Mouse (Mus musculus): ENCODE measurements around the gene Ppme1. TPM values are rescaled to one million over a fixed set of nuclear protein-coding genes. Genes with fewer than 3 reads are reported as not detected.
A peak's percentile ranks its signal among the peaks of the same experiment; 100 is the strongest.

Gene Ppme1
- 100 to 1,000 TPM; 120 to 123 TPM for total RNA-seq (2021)
- long read RNA-seq, transcript Ppme1-201 (14 exons, 2,772 nt): major isoform, 141 of 168 reads
- long read RNA-seq, partial matches to known transcripts: 1 of 168 reads
- long read RNA-seq, other reads (novel, unspliced or antisense): 26 of 168 reads

DNA sequence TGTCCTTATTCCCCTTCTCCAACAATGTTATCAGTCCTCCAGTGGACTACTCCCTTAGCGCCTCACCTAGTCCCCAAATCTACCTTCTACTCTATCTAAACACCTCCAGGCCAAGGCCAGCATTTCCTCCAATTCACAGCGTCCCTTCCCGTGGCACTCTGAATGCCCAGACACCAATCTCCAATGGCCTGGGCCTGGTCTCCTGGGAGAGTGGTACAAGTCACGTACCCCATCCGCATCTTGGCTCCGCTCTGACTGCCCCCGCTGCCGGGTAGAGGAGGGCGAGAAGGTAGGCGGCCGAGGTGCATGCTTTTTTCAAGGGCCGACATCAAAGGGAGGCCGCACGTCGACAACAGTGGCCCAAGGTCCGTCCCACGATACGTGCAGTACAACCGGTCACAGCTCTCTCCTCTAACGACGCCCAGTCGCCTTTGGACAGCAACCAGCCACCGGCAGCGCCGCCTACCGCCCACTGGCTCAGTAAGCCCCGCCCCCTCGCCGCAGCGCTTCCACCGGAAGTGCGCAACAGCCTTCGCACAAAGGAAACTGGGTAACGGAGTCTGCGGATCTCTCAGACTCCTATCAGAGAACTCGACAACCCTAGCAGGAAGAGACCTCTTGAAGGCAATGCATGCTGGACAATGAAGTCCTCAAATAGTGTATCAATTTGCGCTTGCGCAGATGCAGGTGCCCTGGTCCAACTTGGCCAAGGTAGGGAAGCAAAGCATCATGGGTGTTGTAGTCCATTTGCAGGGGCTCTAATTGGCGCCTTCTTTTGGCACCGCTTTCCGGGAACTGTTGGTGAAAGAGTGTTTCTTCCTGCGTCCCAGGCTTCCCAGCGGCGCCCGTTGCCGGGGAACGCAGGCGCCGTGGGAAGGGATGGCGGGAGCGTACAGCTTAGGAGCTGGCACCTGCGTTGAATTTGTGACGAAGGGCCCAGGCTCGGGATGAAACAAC is at the start of gene Ppme1, which contains the start of gene C2cd3:
TSS of gene Ppme1 (minus strand) at position 813 of the 957 bp plus-strand sequence.
TSS of gene C2cd3 (plus strand) at position 739 of the 957 bp plus-strand sequence.
- DNase-seq (ENCODE audit: low spot score in 2 of 2): peak; percentile 98 to 99

DNA sequence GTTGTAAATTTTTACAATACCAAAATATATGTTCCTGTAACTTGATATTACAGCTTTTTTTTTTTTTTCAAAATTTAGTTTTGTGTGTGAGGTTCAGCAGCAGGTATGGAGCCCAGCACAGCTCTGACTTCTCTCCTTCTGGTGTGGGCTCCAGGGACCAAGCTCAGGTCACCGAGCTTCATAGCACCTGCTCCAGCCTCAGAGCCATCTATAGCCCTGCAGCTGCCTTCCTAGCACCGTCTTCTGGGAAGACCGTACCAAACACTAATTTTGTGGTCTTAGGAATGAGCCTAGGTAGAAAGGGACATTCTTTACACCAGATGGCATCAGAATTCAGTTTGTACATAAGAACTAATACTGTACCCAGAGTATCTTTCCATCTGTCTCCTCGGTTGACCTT is 36.6 kb upstream of the Ppme1 start:
- no peak for DNase-seq (ENCODE audit: low spot score in 2 of 2)

DNA sequence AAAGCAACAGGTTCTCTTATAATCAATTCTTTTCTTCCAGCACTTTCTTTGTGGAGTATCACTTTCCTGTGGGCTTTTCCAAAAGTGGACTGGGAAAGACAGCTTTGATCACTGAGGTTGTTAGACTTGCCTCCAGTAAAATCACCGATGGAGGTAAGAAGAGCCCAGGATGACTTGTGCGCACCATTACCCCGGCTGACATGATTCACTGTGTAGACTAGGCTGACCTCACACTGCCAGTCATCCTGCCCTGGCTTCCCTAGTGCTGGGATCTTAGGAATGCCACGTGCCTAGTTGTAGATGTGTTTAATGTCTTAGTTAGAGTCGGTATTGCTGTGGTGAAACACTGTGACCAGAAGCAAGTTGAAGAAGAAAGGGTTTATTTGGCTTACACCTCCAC is 35.6 kb upstream of the Ppme1 start:
- DNase-seq (ENCODE audit: low spot score in 2 of 2): no peak

DNA sequence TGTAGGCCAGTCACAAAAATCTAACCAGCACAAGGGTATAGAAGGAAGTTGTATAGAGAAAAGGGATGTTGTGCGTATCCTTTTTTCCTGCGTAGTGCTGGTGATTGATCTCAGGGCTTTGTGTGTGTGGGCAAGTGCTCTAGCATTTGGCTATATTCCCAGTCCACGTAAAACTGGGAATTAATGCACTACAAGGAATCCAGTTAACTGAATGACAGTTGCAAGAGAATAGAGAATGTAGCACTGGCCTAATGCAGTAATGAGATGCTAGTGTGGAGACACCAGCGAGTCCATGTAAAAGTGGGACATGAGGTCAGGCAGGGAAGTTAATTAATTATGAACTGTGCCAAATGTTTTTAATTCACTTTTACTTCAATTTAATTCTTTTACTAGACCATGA is 30.6 kb upstream of the Ppme1 start:
- DNase-seq (ENCODE audit: low spot score in 2 of 2): no peak

DNA sequence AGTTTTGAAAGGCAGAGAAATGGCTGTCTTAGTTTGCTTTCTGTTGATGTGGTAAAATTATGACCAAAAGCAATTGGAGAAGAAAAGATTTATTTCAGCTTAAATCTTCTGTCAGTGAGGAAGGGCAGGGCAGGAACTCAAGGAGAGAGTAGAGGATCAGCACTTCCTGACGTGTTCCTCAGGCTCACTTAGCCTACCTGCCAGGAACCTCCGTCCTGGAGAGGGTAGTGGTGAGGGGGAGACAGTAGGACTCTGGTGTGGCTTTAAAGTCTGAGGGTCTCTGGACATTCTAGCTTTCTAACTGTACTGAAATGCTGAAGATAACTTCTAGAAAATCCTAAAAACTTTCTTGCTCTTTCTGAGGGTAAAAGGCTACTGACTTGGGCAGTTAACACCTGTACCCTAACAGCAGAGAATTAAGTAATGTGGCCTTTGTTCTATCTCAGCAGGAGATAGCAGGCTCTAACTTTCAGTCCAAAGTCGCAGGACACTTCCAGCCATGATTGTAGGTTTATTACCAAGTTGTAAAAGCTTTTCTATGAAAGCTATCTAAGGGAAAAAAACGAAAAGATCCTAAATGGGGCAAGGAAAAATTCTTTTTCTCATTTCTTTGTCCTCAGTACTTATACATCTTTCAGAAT is 28.9 kb upstream of the Ppme1 start:
- no peak for DNase-seq (ENCODE audit: low spot score in 2 of 2)

DNA sequence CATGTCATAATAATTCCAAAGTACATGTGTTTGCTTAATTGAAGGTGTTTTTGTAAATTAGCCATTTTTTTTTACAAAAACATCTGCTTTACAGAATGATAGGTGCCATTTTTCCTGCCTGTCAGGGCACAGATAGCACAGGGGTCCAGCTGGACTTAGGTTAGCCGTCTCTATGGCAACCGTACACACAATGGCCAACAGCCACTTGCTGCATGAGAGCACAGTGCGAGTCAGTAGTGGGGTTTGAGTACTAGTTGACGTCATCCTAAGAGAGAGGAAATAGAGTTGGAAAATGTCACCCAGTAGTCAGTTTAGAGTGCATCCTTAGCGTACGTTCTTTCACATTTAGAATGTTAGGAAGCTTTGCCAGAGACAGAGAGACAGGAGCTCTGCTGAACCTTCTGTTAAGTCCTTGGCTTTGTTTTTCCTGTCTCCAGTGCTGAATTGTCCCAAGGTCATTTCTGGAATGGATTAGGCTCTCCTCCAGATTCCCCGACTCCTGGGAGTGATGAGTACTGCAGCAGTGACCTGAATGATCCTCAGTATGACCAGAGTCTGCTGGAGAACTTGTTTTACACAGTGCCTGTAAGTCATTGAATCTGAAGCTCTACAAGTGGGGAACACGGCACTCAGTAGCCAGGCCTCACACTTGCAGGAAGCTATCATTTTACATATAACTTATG is 27.3 kb upstream of the Ppme1 start:
- no peak for DNase-seq (ENCODE audit: low spot score in 2 of 2)

DNA sequence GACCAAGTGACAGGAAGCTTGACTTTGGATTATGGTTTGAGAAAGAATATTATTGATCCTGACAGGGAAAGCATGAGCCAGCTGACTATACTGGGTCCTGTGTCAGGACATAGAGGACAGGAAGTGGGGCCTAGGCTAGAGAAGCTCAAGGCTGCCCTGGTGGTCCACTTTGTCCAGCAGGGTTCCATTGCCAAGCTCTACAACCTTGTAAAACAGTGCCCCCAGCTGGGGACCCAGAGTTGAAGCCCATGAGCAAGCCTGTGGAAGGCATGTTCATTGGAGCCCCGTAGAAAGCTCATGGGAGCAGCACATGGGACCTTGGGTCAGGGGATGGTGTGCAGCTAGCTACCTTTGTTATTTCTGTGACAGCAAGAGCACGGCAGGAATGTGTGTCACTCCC is 20.2 kb upstream of the Ppme1 start:
- peak; percentile 22 to 38 for DNase-seq (ENCODE audit: low spot score in 2 of 2)

DNA sequence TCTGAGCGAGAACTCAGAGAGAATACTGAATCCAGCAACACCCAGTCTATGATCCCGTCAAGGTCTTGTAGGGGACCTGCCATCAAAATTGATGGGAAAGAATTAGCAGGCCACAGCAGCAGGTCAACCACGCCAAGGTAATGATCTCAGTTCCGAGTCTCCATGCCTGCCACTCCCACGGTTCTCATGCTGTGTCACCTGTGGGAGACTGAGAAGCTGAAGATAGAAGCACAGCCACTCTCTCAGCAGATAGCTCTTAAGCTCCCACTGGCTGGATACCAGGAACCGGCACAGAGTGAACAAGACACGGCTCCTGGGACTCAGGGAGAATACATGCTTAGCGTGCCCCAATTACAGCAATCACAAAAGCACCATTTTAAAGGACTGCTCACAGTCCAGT is 18.1 kb upstream of the Ppme1 start:
- DNase-seq (ENCODE audit: low spot score in 2 of 2): no peak

DNA sequence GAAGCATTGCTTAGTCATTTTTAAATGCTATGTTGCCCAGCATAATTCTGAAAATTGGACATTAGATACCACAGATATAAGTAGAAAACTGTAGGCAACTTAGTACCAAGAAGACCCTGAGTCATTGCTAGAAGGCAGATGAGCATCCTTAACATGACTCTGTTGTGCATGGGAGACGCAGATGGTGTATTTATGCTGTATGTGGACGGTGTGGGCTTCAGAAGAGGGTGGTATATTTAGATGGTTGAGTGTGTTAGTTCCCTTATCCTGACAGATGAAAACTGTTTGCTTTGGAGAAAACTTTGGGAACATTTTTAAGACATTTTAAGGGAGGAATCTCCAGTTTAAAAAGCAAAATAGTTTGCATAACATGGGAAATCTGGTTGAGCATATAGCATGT is 16.1 kb upstream of the Ppme1 start:
- DNase-seq (ENCODE audit: low spot score in 2 of 2): no peak

DNA sequence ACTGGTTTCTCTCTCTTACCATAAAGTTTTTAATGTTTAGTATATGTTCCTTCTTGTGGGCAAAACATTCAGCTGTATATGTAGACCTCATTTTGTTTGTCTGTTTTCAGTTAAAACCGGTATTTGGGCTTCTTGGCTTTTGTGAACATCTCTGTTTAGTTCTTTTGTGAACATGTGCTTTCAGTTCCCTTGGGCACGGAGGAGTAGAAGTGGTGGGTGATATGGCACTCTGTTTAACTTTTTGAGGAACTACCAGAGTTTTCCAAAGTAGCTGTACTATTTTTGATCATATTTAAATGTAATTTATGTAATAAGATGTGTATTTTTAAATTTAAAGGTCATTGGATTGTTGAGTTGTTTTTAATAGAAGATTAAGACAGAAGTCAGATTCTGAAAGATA is 11.1 kb upstream of the Ppme1 start:
- DNase-seq (ENCODE audit: low spot score in 2 of 2): no peak

DNA sequence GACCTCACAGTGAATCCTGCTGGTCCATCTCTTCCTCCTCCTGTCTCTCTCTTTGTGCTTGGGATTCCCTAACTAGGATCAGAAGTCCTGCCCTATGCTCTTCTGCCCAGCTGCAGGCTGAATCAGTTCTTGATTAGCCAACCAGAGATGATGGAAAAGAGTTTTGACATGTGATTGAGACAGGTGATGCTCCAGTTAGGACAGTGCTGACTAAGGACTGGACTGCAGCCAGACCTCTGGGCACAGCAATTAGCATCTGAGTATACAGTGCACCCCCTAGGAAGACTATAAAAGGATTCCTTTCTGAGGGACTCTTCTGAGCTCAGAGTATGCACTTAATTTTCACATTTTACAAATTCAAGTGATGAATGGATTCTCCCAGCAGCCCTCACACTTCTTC is 9.1 kb upstream of the Ppme1 start:
- DNase-seq (ENCODE audit: low spot score in 2 of 2): no peak

DNA sequence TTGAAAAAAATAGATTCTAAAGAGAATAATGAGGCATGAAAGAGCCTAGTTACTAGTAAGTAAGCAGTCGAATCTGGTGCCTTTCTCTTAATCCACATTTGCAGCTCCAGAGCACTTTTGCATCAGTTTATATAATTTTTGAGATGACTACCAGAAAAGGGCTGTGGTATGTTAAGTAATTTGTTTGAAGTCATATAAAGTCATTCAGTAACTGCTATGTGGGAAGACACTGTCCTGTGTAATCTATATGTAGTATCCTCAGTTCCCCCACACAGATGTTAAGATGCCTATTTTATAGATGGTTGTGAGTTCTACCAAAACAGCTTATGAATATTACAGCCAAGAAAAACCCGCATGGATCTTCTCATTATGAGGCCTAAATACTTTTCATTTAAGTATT is 6.2 kb upstream of the Ppme1 start:
- no peak for DNase-seq (ENCODE audit: low spot score in 2 of 2)

DNA sequence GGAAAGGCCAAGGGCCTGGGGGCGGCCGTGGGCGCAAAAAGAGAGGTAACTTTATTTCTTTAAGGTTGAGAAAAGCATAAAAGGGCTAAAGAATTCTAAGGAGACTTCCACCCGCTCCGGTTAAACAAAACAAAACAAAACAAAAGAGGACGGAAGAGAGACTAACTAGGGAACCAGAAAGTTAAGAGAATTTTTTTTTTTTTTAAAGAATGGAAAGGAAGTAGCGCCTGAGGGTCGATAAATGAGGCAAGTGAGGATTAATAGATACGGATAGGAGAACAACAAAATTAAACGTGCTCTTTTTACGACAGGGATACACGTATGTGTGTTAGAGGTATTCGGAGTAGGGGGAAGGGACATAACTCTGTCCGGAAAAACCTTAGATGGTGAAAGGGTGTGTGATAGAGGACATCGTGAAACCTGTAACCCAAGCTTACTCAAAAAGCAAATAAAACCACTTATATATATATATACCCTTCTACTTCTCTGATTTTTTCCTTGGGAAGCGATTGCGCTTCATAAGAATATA is 409 bp upstream of the Ppme1 start:
- no peak for DNase-seq (ENCODE audit: low spot score in 2 of 2)

DNA sequence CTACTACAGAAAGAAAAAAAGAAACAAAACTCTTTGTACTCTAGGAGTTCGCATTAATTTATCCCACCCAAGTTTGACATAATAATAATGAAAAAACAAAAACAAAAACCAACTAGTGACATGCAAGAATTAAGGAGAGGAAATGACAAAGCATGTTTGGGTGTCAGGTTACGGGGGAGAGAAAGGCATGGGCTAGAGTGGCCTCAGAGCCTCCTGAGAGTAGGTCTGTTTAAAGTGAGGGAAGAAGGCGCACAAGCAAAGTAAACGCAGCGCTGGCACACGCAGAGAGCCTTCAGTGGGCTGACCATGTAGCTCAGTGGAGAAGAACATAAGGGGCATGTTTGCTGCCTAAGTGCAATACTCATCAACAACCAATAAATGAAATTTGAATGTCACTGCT is 7.2 kb downstream of the Ppme1 start:
- DNase-seq (ENCODE audit: low spot score in 2 of 2): no peak

DNA sequence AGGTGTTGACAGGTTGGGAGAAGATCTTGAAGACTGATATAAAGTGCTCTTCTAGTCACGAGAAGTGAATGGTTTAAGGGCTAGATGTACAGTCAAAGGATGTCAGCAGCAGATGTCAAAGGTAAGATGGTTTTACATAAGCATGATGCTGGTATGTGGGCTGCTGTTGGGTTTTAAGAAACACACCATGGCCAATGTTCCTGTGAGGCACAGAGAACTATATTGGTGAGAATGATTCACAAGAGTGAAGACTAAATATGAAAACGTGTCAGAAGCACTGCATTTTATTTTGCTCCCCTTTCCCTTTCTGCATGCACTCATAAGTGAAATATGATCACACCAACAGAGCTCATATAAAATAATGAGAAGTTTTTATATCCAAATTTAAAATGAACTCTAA is 8.9 kb downstream of the Ppme1 start:
- no peak for DNase-seq (ENCODE audit: low spot score in 2 of 2)

DNA sequence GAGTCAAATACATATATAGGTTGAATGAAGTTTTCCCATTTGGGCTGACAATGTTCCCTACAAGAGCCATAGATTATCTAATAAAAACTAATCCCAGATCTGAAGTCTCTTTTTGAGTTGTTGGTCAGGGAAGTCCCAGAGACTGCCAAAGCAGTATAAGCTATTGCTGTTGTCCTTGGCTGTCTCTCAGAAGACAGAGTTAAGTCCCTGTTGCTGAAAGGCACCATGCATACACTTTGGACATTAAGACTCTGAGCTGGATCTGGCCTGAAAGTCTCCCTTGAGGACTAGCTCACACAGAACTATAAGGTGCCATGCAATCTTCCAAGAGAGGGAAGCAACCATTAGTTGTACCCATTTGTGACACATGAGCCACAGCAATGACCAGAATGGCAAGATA is 14.3 kb downstream of the Ppme1 start:
- no peak for DNase-seq (ENCODE audit: low spot score in 2 of 2)

DNA sequence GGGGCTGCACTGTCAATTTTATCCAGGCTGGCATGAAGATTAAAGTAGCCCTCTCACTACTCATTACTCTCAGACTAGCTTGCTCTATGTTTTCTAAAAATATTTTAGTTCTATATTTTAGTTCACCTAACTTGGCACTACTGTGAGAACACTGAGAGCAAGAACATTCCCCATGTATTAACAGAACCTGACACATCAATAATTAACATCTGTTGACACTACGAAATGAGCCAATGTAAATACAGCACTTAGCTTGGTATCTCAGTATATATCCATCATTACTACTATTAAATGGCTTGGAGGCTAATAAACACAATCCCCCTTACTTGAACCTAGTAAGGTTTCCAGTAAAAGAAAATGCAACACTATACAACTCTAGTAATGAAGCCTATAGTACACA is 15.3 kb downstream of the Ppme1 start:
- no peak for DNase-seq (ENCODE audit: low spot score in 2 of 2)

DNA sequence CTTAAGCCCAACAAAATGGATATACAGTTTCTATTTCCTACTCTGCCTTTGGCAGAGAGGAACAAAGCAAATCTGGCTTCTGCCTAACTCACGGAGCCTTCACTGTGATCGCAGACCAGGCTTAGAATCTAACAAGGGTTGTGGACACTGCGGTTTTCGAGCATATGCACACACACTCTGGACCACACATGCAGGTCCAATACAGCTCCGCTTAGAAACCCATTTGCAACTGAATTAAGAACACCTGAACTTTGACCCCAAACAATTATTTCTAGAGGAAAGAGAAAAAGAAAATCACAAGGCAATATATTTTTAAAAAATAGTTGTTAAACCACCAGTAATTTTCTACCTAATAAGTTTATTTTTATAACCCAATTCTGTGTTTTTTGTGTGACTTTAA is 15.8 kb downstream of the Ppme1 start:
- DNase-seq (ENCODE audit: low spot score in 2 of 2): no peak

DNA sequence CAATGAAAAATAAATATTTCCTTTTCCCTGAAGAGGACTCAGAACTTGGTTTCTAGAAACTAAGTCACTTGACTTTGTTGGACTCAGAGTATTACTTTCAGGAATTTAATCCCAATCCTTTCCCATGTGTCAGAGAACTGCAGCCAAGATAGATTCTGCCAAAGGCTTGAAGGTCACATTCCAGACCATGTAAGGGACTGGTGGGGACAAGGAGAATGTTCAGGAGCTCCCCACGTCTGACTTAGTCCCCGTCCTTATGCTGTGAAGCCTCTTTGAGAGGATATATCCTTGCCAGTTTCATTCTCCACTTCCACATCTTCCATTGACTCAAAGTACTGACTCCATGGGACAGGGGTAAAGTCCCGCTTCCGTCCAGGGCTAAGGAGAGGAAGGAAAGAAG is 17.1 kb downstream of the Ppme1 start:
- DNase-seq (ENCODE audit: low spot score in 2 of 2): no peak

DNA sequence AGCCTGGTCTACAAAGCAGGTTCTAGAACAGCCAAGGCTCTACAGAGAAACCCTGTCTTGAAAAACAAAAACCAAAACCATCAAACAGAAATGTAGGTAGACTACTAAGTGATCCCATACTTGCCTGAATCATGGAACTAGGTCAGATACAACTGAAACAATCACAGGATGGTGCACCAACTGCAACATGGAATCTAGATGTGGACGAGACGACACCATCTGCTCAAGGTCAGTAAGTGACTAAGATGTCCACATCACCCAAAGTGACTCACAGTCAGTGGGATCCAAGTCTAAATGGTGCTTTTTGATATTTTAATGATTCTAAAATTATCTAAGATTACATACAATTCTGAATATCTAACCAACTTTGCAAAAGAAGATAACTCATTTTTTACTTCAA is 36.2 kb downstream of the Ppme1 start:
- DNase-seq (ENCODE audit: low spot score in 2 of 2): no peak

DNA sequence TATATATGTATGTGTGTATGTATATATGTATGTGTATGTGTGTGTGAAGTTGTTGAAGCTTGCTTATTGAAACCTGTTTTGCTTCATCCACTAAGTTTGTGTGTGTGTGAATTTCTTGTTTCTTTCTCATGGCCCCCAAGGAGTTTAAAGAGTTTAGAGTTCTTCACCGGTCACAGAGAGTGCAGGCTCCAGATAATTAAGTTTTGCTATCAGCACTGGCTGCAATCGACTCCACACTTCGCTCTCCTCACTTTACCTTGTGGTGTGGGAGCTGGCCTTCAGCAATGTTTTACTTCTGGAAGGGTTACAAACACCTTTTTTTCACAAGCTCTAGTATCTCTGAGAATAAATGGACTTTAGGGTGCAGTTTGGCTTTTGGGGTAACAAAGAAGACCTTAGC is 40.8 kb downstream of the Ppme1 start:
- no peak for DNase-seq (ENCODE audit: low spot score in 2 of 2)

DNA sequence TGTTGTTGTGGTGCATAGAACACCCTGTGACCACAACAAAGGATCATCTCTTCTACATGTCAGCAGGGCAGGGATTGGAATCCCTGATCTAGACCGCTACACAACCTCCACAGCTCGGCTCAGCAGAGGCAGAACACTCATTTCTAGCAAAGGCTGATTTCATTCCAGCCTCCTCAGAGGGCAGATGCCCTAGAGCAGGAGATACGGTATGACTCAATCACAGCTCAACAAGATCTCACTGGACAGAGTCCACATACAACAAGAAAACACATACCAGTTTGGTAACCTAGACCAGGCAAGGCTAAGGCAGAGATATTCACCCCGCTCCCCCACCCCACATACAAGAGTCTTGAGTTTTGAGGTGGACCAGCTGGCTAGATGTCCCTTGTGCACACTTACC is 43.5 kb downstream of the Ppme1 start:
- DNase-seq (ENCODE audit: low spot score in 2 of 2): no peak
